ENCODE assay signal across 30 mouse cellular contexts in genomic region chr13:85988633-85989032, GRCm38 (mm10). TPM values are rescaled to one million over a fixed set of nuclear protein-coding genes. Genes with fewer than 3 reads are reported as not detected.
DNase-seq lines count a peak whose midpoint lies in the region; ATAC-seq and TF ChIP-seq lines count a peak whose summit lies in the region.
"Had no signal": no experiment of that assay in that cellular context is flagged by ENCODE, and none has a peak within 500 bp of the region (broad histone marks: within the 10 kb centered on the region; RNA-seq: fewer than 3 reads in every experiment).

No protein-coding gene starts in this region.

- TF ChIP-seq EP300 in heart, adult 2 months (IDR thresholded peaks at IDR 0.05; ENCODE audit: insufficient read depth, low read depth, low read length), result no peak

- H3K27ac ChIP-seq in heart, adult 2 months, result no peak overlapping the region
- H3K27ac ChIP-seq in heart, embryonic 11.5 days (ENCODE audit: low read depth, low read length), result no peak overlapping the region
- H3K27ac ChIP-seq: embryonic facial prominence, embryonic 12.5 days; forebrain, embryonic 10.5 days; forebrain, embryonic 15.5 days; heart, embryonic 15.5 days; hindbrain, postnatal 0 days; kidney, embryonic 15.5 days; liver, embryonic 14.5 days; stomach, postnatal 0 days had no signal

- no peaks in the 10 kb centered on the region for H3K4me1 ChIP-seq in heart, adult 2 months (ENCODE audit: control insufficient read depth, insufficient read depth, low read length)
- no peaks in the 10 kb centered on the region for H3K4me1 ChIP-seq in heart, embryonic 11.5 days (ENCODE audit: control insufficient read depth, insufficient read depth, low read length)
- H3K4me1 ChIP-seq: embryonic facial prominence, embryonic 12.5 days; forebrain, embryonic 10.5 days; forebrain, embryonic 15.5 days; heart, embryonic 15.5 days; kidney, embryonic 15.5 days had no signal

- no peak overlapping the region for H3K4me2 ChIP-seq in heart, embryonic 11.5 days
- H3K4me2 ChIP-seq: embryonic facial prominence, embryonic 12.5 days; forebrain, embryonic 15.5 days; heart, embryonic 15.5 days; kidney, embryonic 15.5 days; lung, embryonic 14.5 days had no signal

- H3K4me3 ChIP-seq in heart, adult 2 months, result no peak overlapping the region
- no peak overlapping the region for H3K4me3 ChIP-seq in heart, embryonic 11.5 days (ENCODE audit: low read depth, low read length)
- H3K4me3 ChIP-seq: embryonic facial prominence, embryonic 12.5 days; forebrain, embryonic 10.5 days; forebrain, embryonic 15.5 days; heart, embryonic 15.5 days; kidney, embryonic 15.5 days had no signal

- ATAC-seq in heart, embryonic 11.5 days (replicated peaks; ENCODE audit: insufficient number of reproducible peaks, low FRiP score, low TSS enrichment), result no peak
- ATAC-seq: CD4-positive, CD25-positive, alpha-beta regulatory T cell, adult 4 months; forebrain, embryonic 15.5 days; hindbrain, postnatal 0 days; intestine, embryonic 16.5 days had no signal

- no peak for DNase-seq in heart, adult 2 months
- peak; percentile 25 for DNase-seq in retina, embryonic 14.5 days (ENCODE audit: low spot score)
- no peak for DNase-seq in retina, postnatal 1 day
- DNase-seq in MEL-GATA-1-ER (ENCODE audit: extremely low read depth, low read depth), result peak; percentile 1
- DNase-seq in frontal cortex, postnatal 10 days (ENCODE audit: low spot score in 2 of 2), result no peak
- DNase-seq in thymus, postnatal 14 days, result no peak
- DNase-seq: adrenal gland, postnatal 10 days; cerebellum, adult 8-10 months; cerebellum, postnatal 36 days; gastrocnemius, postnatal 10 days; layer of hippocampus, postnatal 36 days; liver; lung, embryonic 14.5 days; lung, postnatal 14 days; midbrain, embryonic 14.5 days; right cerebral cortex, adult 18-20 months; right cerebral cortex, postnatal 4 days; thymus, adult 18-20 months; thymus, postnatal 36 days had no signal

- no peak overlapping the region for H3K9ac ChIP-seq in heart, adult 2 months (ENCODE audit: low read depth, low read length)
- H3K9ac ChIP-seq in heart, embryonic 11.5 days (ENCODE audit: low read depth, low read length), result no peak overlapping the region
- H3K9ac ChIP-seq: embryonic facial prominence, embryonic 12.5 days; forebrain, embryonic 15.5 days; heart, embryonic 15.5 days; kidney, embryonic 15.5 days; liver, embryonic 14.5 days; lung, embryonic 14.5 days had no signal

- no peaks in the 10 kb centered on the region for H3K36me3 ChIP-seq in heart, adult 2 months (ENCODE audit: control insufficient read depth, insufficient read depth, low read length)
- no peaks in the 10 kb centered on the region for H3K36me3 ChIP-seq in heart, embryonic 11.5 days (ENCODE audit: control insufficient read depth, insufficient read depth, low read length)
- H3K36me3 ChIP-seq: embryonic facial prominence, embryonic 12.5 days; forebrain, embryonic 10.5 days; forebrain, embryonic 15.5 days; heart, embryonic 15.5 days; kidney, embryonic 15.5 days had no signal

- H3K9me3 ChIP-seq in heart, embryonic 11.5 days (replicated peaks; ENCODE audit: control insufficient read depth, low read length), result no peaks in the 10 kb centered on the region
- H3K9me3 ChIP-seq: embryonic facial prominence, embryonic 12.5 days; forebrain, embryonic 10.5 days; forebrain, embryonic 15.5 days; heart, embryonic 15.5 days; kidney, embryonic 15.5 days had no signal

- no peaks in the 10 kb centered on the region for H3K79me2 ChIP-seq in heart, adult 2 months (replicated peaks; ENCODE audit: control insufficient read depth, insufficient read depth, low read length)

- H3K27me3 ChIP-seq in heart, adult 2 months (ENCODE audit: control insufficient read depth, insufficient read depth, low read length), result no peaks in the 10 kb centered on the region
- no peaks in the 10 kb centered on the region for H3K27me3 ChIP-seq in heart, embryonic 11.5 days (ENCODE audit: control insufficient read depth, insufficient read depth, low read length)
- H3K27me3 ChIP-seq: embryonic facial prominence, embryonic 12.5 days; forebrain, embryonic 15.5 days; heart, embryonic 15.5 days; kidney, embryonic 15.5 days had no signal

- TF ChIP-seq POLR2A in heart, adult 2 months (IDR thresholded peaks at IDR 0.05; ENCODE audit: insufficient read depth, low read depth, low read length), result no peak

- TF ChIP-seq CTCF in heart, adult 2 months (IDR thresholded peaks at IDR 0.05), result peak; percentile 51

- intact Hi-C loops in heart, adult 2 months (cut with DNase I), result no loop called here

RNA-seq across cellular contexts. Expression of gene Cox7c, which starts 58.1 kb away (rescaled TPM):
- 1,000 to 10,000 TPM; 1,358 to 1,561 TPM for total RNA-seq in heart, adult 2 months (2021)
- 2,164 and 2,597 TPM in 2 replicates for polyA plus RNA-seq in heart, adult 2 months (2012; rRNA removed)
- polyA plus RNA-seq in heart, embryonic 11.5 days (2014; fragmentation: Nextera tagmentation; extraction: Ambion mirVana), result 951 and 1,039 TPM in 2 replicates

Comparison
In these comparisons a context has a peak if more than half of its experiments do, and no peak if none do; other contexts are left out.
1. DNase-seq: peak in retina, embryonic 14.5 days (single experiment) and MEL-GATA-1-ER (single experiment); none in heart, adult 2 months (0 of 2), retina, postnatal 1 day (single experiment), frontal cortex, postnatal 10 days (0 of 2) and thymus, postnatal 14 days (single experiment).